Mouse (Mus musculus): ENCODE results near the gene Tgm2. TPM values are rescaled to one million over a fixed set of nuclear protein-coding genes. Genes with fewer than 3 reads are reported as not detected.

Gene Tgm2
- polyA plus RNA-seq, 1 experiment, result 15.8 TPM

DNA sequence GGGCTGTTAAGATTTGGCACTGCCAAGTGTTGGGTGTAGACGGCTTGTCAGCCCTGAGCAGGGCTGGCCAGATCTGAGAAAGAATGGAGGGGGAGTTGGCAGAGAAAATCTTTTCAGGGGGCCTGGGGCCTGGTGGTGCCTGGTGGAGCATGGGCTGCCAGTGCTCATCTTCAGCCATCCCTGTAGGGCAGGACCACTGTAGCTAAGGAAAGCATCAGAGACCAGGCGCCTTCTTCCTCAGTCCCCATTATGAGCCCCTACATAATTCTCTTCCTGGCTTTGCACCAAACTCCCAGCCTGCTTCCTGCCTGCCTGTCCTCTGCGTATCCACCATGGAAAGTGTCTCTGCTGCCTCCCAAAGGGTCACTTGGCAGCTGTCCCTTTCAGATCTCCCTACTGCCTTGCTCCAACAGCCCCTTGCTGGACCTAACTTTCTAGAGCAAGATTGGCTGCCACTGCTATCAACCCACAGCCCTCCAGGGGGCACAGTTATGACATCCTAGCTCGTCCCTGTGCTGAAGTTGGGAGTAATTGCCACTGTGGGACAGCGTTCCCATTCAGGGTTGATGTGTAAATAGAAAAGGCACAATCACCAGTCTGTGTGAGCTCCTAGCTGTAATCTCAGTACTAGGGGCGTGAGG, 39.2 kb downstream of the Tgm2 start:
- Histone ChIP-seq H3K27ac (ENCODE audit: insufficient read depth, low read length) (no peak overlapping the region), H3K4me3 (ENCODE audit: insufficient read depth, low read length) (no peak overlapping the region), H3K4me1 (ENCODE audit: control insufficient read depth, insufficient read depth, low read length) (peaks cover 14% of the 10 kb centered on the region; the same call in 1 of the 2 replicates)
- no peak for TF ChIP-seq POLR2A (IDR thresholded peaks at IDR 0.05; ENCODE audit: low read depth, low read length)
- TF ChIP-seq CTCF (IDR thresholded peaks at IDR 0.05; ENCODE audit: borderline replicate concordance, insufficient read depth, low read length), result peak; percentile 69

DNA sequence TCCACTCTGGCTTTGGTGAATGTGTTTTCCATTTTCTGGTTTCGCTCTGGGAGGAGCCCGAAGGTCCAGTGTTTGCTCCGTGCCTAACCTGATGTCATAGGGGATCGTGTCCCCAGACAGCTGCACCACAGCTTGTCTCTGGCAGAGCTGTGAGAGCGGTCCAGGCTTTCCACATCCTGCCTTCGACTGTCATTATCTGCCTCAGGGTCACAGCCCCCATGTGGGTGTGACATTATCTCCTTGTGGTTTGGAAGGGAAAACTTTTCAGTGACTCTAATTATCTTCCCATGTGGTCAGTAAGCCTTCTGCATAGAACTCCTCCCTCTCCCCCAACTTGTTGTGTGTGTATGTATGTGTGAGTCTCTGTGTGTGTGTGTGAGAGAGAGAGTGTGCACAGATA, 40.6 kb downstream of the Tgm2 start:
- Histone ChIP-seq H3K4me3 (ENCODE audit: insufficient read depth, low read length) (no peak overlapping the region), H3K4me1 (ENCODE audit: control insufficient read depth, insufficient read depth, low read length) (peaks cover 14% of the 10 kb centered on the region; the same call in 1 of the 2 replicates), H3K27ac (ENCODE audit: insufficient read depth, low read length) (no peak overlapping the region)
- TF ChIP-seq CTCF (IDR thresholded peaks at IDR 0.05; ENCODE audit: borderline replicate concordance, insufficient read depth, low read length) (no peak), POLR2A (IDR thresholded peaks at IDR 0.05; ENCODE audit: low read depth, low read length) (no peak)

DNA sequence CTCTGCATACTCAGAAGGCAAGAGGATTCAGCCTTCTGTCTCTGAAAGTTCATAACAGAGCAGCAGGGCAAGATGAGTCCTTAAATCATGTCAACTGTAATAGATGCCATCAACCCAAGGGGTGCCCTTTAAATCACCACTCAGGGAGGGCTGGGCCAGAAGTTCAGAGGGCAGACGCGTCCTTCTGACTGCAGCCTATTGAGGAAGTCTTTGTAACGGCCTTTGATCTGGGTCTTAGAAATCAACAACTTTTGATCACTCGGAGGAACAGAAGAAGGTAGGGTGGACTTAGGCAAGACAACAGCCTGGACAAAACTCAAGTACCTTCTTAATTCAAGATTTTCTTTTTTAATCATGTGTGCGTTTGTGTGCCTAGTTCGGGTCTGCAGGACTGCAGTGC, 41.3 kb downstream of the Tgm2 start:
- Histone ChIP-seq H3K4me1 (ENCODE audit: control insufficient read depth, insufficient read depth, low read length) (peaks cover 13% of the 10 kb centered on the region; the same call in 1 of the 2 replicates), H3K4me3 (ENCODE audit: insufficient read depth, low read length) (no peak overlapping the region), H3K27ac (ENCODE audit: insufficient read depth, low read length) (no peak overlapping the region)
- no peak for TF ChIP-seq CTCF (IDR thresholded peaks at IDR 0.05; ENCODE audit: borderline replicate concordance, insufficient read depth, low read length)
- no peak for TF ChIP-seq POLR2A (IDR thresholded peaks at IDR 0.05; ENCODE audit: low read depth, low read length)

DNA sequence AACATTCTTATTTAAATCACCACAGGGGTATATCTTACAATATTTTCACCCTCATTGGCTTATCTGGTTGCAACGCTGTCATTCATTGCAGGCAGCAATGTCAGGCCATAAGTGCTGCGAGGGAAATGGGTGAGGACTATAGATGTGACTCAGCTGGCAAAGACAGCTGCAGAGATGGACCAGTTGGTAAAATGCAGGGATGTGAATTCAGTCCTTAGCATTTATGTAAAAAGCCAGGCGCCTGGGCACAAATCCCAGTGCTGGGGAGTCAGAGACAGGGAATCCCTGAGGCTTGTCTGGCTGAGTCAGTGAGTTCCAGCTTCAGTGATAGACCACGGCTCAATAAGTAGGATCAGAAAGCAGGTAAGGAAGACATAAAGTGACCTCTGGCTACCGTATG, 44.5 kb downstream of the Tgm2 start:
- no peak overlapping the region for H3K27ac ChIP-seq (ENCODE audit: insufficient read depth, low read length)
- peaks cover 2% of the 10 kb centered on the region; the same call in 1 of the 2 replicates for H3K4me1 ChIP-seq (ENCODE audit: control insufficient read depth, insufficient read depth, low read length)
- no peak overlapping the region for H3K4me3 ChIP-seq (ENCODE audit: insufficient read depth, low read length)
- no peak for TF ChIP-seq CTCF (IDR thresholded peaks at IDR 0.05; ENCODE audit: borderline replicate concordance, insufficient read depth, low read length)
- no peak for TF ChIP-seq POLR2A (IDR thresholded peaks at IDR 0.05; ENCODE audit: low read depth, low read length)

DNA sequence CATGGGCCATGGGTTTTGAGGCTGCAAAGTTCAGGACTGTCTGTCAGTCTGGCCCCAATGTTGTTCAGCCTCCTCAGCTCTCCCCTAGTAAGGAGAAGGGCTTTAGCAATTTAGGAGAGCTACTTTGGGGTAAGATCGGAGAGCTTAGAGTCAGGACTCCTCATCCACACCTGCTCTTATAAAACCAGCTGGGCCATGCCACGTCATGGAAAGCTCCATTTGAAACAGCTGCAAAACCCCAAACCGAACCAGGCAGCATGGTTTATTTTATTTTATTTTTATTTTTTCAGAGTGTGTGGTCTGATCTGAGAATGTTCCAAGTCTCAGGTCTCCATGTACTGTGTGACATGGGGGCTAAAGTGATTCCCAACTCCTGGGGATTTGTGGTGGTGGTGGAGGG, 46.7 kb downstream of the Tgm2 start:
- Histone ChIP-seq H3K27ac (ENCODE audit: insufficient read depth, low read length) (no peak overlapping the region), H3K4me1 (ENCODE audit: control insufficient read depth, insufficient read depth, low read length) (peaks cover 2% of the 10 kb centered on the region), H3K4me3 (ENCODE audit: insufficient read depth, low read length) (no peak overlapping the region)
- TF ChIP-seq POLR2A (IDR thresholded peaks at IDR 0.05; ENCODE audit: low read depth, low read length), result no peak
- TF ChIP-seq CTCF (IDR thresholded peaks at IDR 0.05; ENCODE audit: borderline replicate concordance, insufficient read depth, low read length), result no peak

DNA sequence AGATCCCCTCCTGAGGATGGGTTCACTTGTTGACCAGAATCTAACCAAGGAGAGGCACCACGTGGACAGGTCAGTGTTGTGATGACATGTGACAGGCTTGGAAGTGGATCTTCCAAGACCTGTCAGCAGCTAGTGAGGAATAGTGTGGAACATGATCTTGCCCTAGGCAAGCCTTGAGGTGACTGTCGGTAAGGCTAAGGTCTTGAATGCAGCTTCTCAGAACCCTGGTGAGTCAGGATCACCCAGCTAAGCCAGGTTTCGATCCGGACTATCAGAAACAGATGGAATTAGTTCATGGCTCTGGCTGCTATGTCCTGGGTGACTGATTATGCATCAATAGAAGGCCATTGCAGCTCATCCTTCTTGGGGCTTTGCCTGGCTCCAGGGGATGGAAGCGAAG, 47.5 kb downstream of the Tgm2 start:
- Histone ChIP-seq H3K4me1 (ENCODE audit: control insufficient read depth, insufficient read depth, low read length) (peaks cover 7% of the 10 kb centered on the region), H3K4me3 (ENCODE audit: insufficient read depth, low read length) (no peak overlapping the region), H3K27ac (ENCODE audit: insufficient read depth, low read length) (no peak overlapping the region)
- TF ChIP-seq POLR2A (IDR thresholded peaks at IDR 0.05; ENCODE audit: low read depth, low read length) (no peak), CTCF (IDR thresholded peaks at IDR 0.05; ENCODE audit: borderline replicate concordance, insufficient read depth, low read length) (no peak)

DNA sequence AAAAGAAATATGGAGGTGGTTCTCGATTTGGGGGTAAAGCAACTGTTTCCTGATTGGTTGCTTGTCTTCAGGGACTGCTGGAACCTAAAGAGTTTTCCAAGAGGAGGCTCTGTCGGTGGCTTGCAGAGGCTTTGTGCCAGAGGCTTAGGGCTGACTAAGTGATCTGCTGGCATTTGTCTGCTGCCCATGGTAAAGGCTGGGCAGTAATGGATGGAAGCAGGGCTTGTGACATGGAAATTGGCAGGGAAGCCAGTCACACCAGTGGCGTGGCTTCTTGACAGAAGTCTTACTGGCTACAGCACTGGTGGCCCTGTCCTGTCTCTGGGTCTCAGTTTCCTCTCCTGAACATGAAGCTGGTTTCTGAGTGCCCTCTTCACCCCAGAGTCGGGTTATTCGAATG, 49.2 kb downstream of the Tgm2 start:
- Histone ChIP-seq H3K4me1 (ENCODE audit: control insufficient read depth, insufficient read depth, low read length) (peaks cover 13% of the 10 kb centered on the region), H3K4me3 (ENCODE audit: insufficient read depth, low read length) (no peak overlapping the region), H3K27ac (ENCODE audit: insufficient read depth, low read length) (no peak overlapping the region)
- TF ChIP-seq CTCF (IDR thresholded peaks at IDR 0.05; ENCODE audit: borderline replicate concordance, insufficient read depth, low read length) (no peak), POLR2A (IDR thresholded peaks at IDR 0.05; ENCODE audit: low read depth, low read length) (no peak)

DNA sequence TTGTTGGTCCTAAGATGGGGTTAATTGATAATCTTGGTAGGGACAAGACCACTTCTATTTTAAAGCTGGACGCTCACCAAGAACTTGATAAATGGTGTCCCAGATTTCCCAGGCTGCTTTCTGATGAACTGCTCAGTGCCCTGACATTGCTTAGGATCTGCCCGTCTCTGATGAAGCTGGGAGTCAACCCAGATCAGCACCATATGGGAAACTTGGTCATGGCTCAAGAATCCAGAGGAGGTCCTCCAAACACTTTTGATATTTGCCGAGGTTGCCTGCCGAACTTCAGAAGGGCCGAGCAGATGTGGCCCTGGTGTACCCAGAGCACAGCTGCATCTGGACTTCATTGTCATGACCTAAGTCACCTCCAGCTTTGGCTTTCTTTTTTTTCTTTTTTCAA, 51.4 kb downstream of the Tgm2 start:
- no peak overlapping the region for H3K4me3 ChIP-seq (ENCODE audit: insufficient read depth, low read length)
- no peak for TF ChIP-seq POLR2A (IDR thresholded peaks at IDR 0.05; ENCODE audit: low read depth, low read length)
- TF ChIP-seq CTCF (IDR thresholded peaks at IDR 0.05; ENCODE audit: borderline replicate concordance, insufficient read depth, low read length), result no peak
- H3K27ac ChIP-seq (ENCODE audit: insufficient read depth, low read length), result no peak overlapping the region
- peaks cover 12% of the 10 kb centered on the region for H3K4me1 ChIP-seq (ENCODE audit: control insufficient read depth, insufficient read depth, low read length)

DNA sequence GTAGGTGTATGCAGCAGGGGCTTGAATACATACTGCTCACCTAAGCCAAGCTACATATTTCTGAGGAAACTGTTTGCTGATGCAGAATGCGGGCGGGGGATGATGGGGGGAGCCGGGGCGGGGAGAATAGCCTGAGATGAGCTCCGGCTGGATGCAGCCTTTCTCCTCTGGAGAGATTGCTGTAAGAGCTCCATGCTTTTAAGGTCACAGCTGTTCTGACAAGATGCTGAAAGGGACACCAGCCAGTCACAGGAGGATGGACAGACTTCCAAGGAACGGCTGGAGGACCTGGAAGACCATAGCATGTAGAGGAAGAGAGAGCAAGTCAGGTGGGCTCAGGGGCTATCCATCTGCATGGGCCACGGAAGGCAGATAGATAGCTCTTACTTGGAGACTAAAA, 51.9 kb downstream of the Tgm2 start:
- Histone ChIP-seq H3K4me3 (ENCODE audit: insufficient read depth, low read length) (no peak overlapping the region), H3K4me1 (ENCODE audit: control insufficient read depth, insufficient read depth, low read length) (peaks cover 12% of the 10 kb centered on the region), H3K27ac (ENCODE audit: insufficient read depth, low read length) (no peak overlapping the region)
- no peak for TF ChIP-seq POLR2A (IDR thresholded peaks at IDR 0.05; ENCODE audit: low read depth, low read length)
- no peak for TF ChIP-seq CTCF (IDR thresholded peaks at IDR 0.05; ENCODE audit: borderline replicate concordance, insufficient read depth, low read length)

DNA sequence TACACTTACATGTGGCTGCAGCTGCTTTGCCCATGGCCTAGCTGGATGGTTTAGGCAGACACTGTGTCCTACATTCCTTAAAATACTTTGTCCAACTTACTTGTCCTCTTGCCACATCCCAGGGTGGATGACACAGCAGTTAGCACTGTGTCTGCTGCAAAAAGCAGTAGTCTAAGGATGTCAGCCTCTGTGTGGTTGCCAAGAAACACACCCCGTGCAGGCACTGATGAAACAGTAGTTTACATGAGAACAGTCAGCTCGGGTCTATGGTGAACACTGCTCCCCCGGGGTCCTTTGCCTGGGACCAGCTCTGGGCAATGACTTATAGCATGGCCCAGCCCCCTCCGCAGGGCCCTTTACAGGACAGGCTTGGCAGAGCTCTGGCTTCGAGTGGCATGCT, 52.9 kb downstream of the Tgm2 start:
- Histone ChIP-seq H3K4me1 (ENCODE audit: control insufficient read depth, insufficient read depth, low read length) (peaks cover 12% of the 10 kb centered on the region), H3K4me3 (ENCODE audit: insufficient read depth, low read length) (no peak overlapping the region)
- TF ChIP-seq CTCF (IDR thresholded peaks at IDR 0.05; ENCODE audit: borderline replicate concordance, insufficient read depth, low read length) (no peak), POLR2A (IDR thresholded peaks at IDR 0.05; ENCODE audit: low read depth, low read length) (no peak)

More for the DNA sequence above, 52.9 kb downstream of the Tgm2 start:
- H3K27ac ChIP-seq (ENCODE audit: insufficient read depth, low read length), result 0 out of 2 replicates have a peak overlapping the region, but pooled peaks have one; percentile 20
